Comparison of ENCODE assay signal across 23 mouse cellular contexts in the genomic region with DNA sequence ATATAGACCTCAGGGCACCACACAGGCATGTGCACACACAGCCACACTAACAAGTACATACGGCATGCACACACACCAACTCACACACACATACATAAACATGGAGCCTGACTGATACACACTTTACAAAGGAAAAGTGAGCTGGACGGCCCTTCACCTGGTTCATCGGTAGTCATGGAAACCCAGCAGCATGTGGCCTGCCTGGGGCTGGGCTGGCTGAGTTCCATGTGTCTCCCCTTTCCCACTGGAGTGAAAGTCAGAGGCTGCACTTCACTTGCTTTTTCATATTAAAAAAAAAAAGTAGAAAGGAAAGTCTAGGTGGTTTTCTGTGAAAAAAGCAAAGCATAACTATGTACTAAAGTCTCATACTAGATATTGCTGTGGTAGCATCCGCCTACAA. TPM values are rescaled to one million over a fixed set of nuclear protein-coding genes. Genes with fewer than 3 reads are reported as not detected.
DNase-seq lines count a peak whose midpoint lies in the region; ATAC-seq and TF ChIP-seq lines count a peak whose summit lies in the region.
"Had no signal": no experiment of that assay in that cellular context is flagged by ENCODE, and none has a peak within 500 bp of the region (broad histone marks: within the 10 kb centered on the region; RNA-seq: fewer than 3 reads in every experiment).

No protein-coding gene starts in this region.

- peaks cover 58% of the 10 kb centered on the region for H3K36me3 ChIP-seq in heart, embryonic 13.5 days
- no peaks in the 10 kb centered on the region for H3K36me3 ChIP-seq in kidney, adult 2 months (ENCODE audit: control insufficient read depth, insufficient read depth, low read length)

- H3K27ac ChIP-seq in heart, embryonic 13.5 days (replicated peaks), result peak overlapping the region; percentile 74
- 0 out of 2 replicates have a peak overlapping the region, but pooled peaks have one; percentile 9 for H3K27ac ChIP-seq in kidney, adult 2 months (ENCODE audit: insufficient read depth, low read depth, low read length)
- H3K27ac ChIP-seq in brown adipose tissue, adult 24 weeks (replicated peaks; ENCODE audit: low read depth, low read length), result peak overlapping the region; percentile 98
- H3K27ac ChIP-seq: forebrain, embryonic 10.5 days had no signal

- ATAC-seq in heart, embryonic 13.5 days (ENCODE audit: extremely low read depth, insufficient number of reproducible peaks, low FRiP score, low TSS enrichment), result no peak
- ATAC-seq: forebrain, embryonic 14.5 days; hindbrain, postnatal 0 days had no signal

- no peaks in the 10 kb centered on the region for H3K9me3 ChIP-seq in heart, embryonic 13.5 days
- H3K9me3 ChIP-seq: embryonic facial prominence, embryonic 15.5 days; forebrain, embryonic 10.5 days; hindbrain, embryonic 13.5 days had no signal

- WGBS in heart, embryonic 13.5 days, result 89% methylated on average over 4 of the region's 4 CpGs
- 84% methylated on average over 4 of the region's 4 CpGs for WGBS in kidney, adult 2 months

- H3K4me3 ChIP-seq in heart, embryonic 13.5 days, result no peak overlapping the region
- no peak overlapping the region for H3K4me3 ChIP-seq in kidney, adult 2 months (ENCODE audit: insufficient read depth, low read depth, low read length)
- H3K4me3 ChIP-seq in brown adipose tissue, adult 24 weeks (ENCODE audit: insufficient read depth, low read depth, low read length), result no peak overlapping the region
- H3K4me3 ChIP-seq: embryonic facial prominence, embryonic 15.5 days; erythroblast, embryonic 14.5 days; forebrain, embryonic 10.5 days; hindbrain, embryonic 13.5 days had no signal

- no peak for TF ChIP-seq CTCF in kidney, adult 2 months (conservative IDR thresholded peaks at IDR 0.05; ENCODE audit: insufficient read depth, insufficient read length, low read depth, low read length)

- no peaks in the 10 kb centered on the region for H3K27me3 ChIP-seq in heart, embryonic 13.5 days (replicated peaks)
- no peaks in the 10 kb centered on the region for H3K27me3 ChIP-seq in kidney, adult 2 months (replicated peaks; ENCODE audit: control insufficient read depth, insufficient read depth, low read length)
- H3K27me3 ChIP-seq: embryonic facial prominence, embryonic 15.5 days; hindbrain, embryonic 13.5 days had no signal

- no peak overlapping the region for H3K4me2 ChIP-seq in heart, embryonic 13.5 days
- H3K4me2 ChIP-seq: embryonic facial prominence, embryonic 15.5 days; hindbrain, embryonic 13.5 days had no signal

- no peak for DNase-seq in heart, postnatal 4 days
- no peak for DNase-seq in kidney, adult 2 months
- no peak for DNase-seq in kidney, postnatal 36 days
- DNase-seq in adipocyte (ENCODE audit: low spot score), result peak; percentile 52
- DNase-seq: adrenal gland, adult 8-10 months; adrenal gland, postnatal 36 days; cerebellum, adult 11 months; cerebellum, adult 8-10 months; embryo, embryonic 11 days; gastrocnemius, postnatal 14 days; kidney, adult 11 months had no signal

- TF ChIP-seq POLR2A in kidney, adult 2 months (IDR thresholded peaks at IDR 0.05; ENCODE audit: low read depth, low read length), result no peak

- H3K9ac ChIP-seq in heart, embryonic 13.5 days, result no peak overlapping the region
- H3K9ac ChIP-seq: embryonic facial prominence, embryonic 15.5 days; hindbrain, embryonic 13.5 days had no signal

- peaks cover 46% of the 10 kb centered on the region for H3K4me1 ChIP-seq in heart, embryonic 13.5 days
- peaks cover 5% of the 10 kb centered on the region; the same call in 1 of the 2 replicates for H3K4me1 ChIP-seq in kidney, adult 2 months (ENCODE audit: control insufficient read depth, insufficient read depth, low read length)
- H3K4me1 ChIP-seq in brown adipose tissue, adult 24 weeks (ENCODE audit: control insufficient read depth, insufficient read depth, insufficient read length, low read length), result peaks cover 34% of the 10 kb centered on the region
- H3K4me1 ChIP-seq: embryonic facial prominence, embryonic 15.5 days; forebrain, embryonic 10.5 days had no signal

RNA-seq across cellular contexts. Expression of gene Tmem204, which starts 20.1 kb away (rescaled TPM):
- polyA plus RNA-seq in heart, embryonic 13.5 days (2015; fragmentation: Nextera tagmentation; extraction: Ambion mirVana), result 18.0 and 19.4 TPM in 2 replicates
- 10 to 100 TPM; 25.2 to 27.4 TPM for total RNA-seq in heart, postnatal 4 days (2021)
- polyA plus RNA-seq in kidney, adult 2 months (2012; rRNA removed), result 93.4 and 100 TPM in 2 replicates
- 13.1 and 22.6 TPM in 2 replicates for polyA plus RNA-seq in brown adipose tissue, adult 24 weeks (2012; ENCODE audit: insufficient read depth, insufficient read length, missing spikeins)
- total RNA-seq: common myeloid progenitor, adult 5-6 weeks; hematopoietic stem cell, adult 5-6 weeks had no signal
- polyA plus RNA-seq: erythroblast, embryonic 14.5 days had no signal

RNA-seq across cellular contexts. Expression of gene Ift140, which starts 47.4 kb away (rescaled TPM):
- polyA plus RNA-seq in heart, embryonic 13.5 days (2015; fragmentation: Nextera tagmentation; extraction: Ambion mirVana), result 11.7 and 13.4 TPM in 2 replicates
- 1 to 10 TPM; 7.0 to 7.3 TPM for total RNA-seq in heart, postnatal 4 days (2021)
- 10.1 and 10.6 TPM in 2 replicates for polyA plus RNA-seq in kidney, adult 2 months (2012; rRNA removed)
- 3.8 and 4.1 TPM in 2 replicates for polyA plus RNA-seq in brown adipose tissue, adult 24 weeks (2012; ENCODE audit: insufficient read depth, insufficient read length, missing spikeins)

RNA-seq across cellular contexts. Expression of gene Cramp1l, which starts 47.7 kb away (rescaled TPM):
- 4.0 and 4.4 TPM in 2 replicates for polyA plus RNA-seq in heart, embryonic 13.5 days (2015; fragmentation: Nextera tagmentation; extraction: Ambion mirVana)
- 10 to 100 TPM; 15.1 to 16.3 TPM for total RNA-seq in heart, postnatal 4 days (2021)
- 11.9 and 13.3 TPM in 2 replicates for polyA plus RNA-seq in kidney, adult 2 months (2012; rRNA removed)
- polyA plus RNA-seq in brown adipose tissue, adult 24 weeks (2012; ENCODE audit: insufficient read depth, insufficient read length, missing spikeins), result 4.2 and 4.8 TPM in 2 replicates

RNA-seq across cellular contexts. Expression of gene Telo2, which starts 52.5 kb away (rescaled TPM):
- 25.1 and 29.0 TPM in 2 replicates for polyA plus RNA-seq in heart, embryonic 13.5 days (2015; fragmentation: Nextera tagmentation; extraction: Ambion mirVana)
- 10 to 100 TPM; 16.4 to 17.5 TPM for total RNA-seq in heart, postnatal 4 days (2021)
- 11.6 and 13.3 TPM in 2 replicates for polyA plus RNA-seq in kidney, adult 2 months (2012; rRNA removed)
- polyA plus RNA-seq in brown adipose tissue, adult 24 weeks (2012; ENCODE audit: insufficient read depth, insufficient read length, missing spikeins), result 10.1 and 12.9 TPM in 2 replicates

RNA-seq across cellular contexts. Expression of gene Ptx4, which starts 57.3 kb away (rescaled TPM):
- 0.11 and 0.15 TPM in 2 replicates for polyA plus RNA-seq in heart, embryonic 13.5 days (2015; fragmentation: Nextera tagmentation; extraction: Ambion mirVana)
- 1 to 10 TPM; 1.4 TPM for total RNA-seq in heart, postnatal 4 days (2021)
- polyA plus RNA-seq in kidney, adult 2 months (2012; rRNA removed), result not detected in 2 replicates
- polyA plus RNA-seq in brown adipose tissue, adult 24 weeks (2012; ENCODE audit: insufficient read depth, insufficient read length, missing spikeins), result not detected in 2 replicates
- total RNA-seq: adrenal gland, adult 8-10 months; adrenal gland, postnatal 36 days; common myeloid progenitor, adult 5-6 weeks; ES-E14 had no signal
- polyA plus RNA-seq: erythroblast, embryonic 14.5 days; hindbrain, embryonic 13.5 days; intestine, embryonic 14.5 days had no signal

Comparison
In these comparisons a context has a peak if more than half of its experiments do, and no peak if none do; other contexts are left out.
1. H3K27ac ChIP-seq: peak in every context shown above with its lines; median percentile 98 in brown adipose tissue, adult 24 weeks; 74 in heart, embryonic 13.5 days; 9 in kidney, adult 2 months.